Mouse (Mus musculus) lung, postnatal 0 days (tissue): Measurements from ENCODE around the gene Lekr1.

Experiments used
- CTCF ChIP-seq: IDR thresholded peaks from 2 replicates; pipeline ENCODE4 v1.5.1; 2016; ENCODE audit warnings: antibody characterized with exemption, mild to moderate bottlenecking
- EP300 ChIP-seq: IDR thresholded peaks from 2 replicates; pipeline ENCODE4 v1.6.1; 2016; ENCODE audit warnings: antibody characterized with exemption, mild to moderate bottlenecking, control low read depth

- no peak for TF ChIP-seq EP300
- TF ChIP-seq CTCF = no peak
Observed at GRCm38 (mm10) chr3:65670216-65670615, 4.2 kb downstream of the Lekr1 start.
